In the genomic region with DNA sequence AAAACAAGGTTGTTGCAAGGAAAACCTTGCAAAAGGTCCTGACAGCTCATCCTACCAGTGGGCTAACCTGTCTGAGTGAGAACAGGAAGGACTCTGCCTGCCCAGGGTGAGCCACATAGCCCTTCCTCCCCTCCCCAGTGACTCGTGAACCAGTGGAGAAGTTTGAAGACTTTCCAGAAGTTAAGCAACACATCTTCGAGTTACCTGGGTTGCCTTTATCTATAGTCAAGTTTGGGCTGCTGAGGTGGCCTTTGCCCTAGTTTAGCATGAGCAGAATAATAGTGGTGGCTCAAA, we compare ENCODE assay signal across 28 mouse cellular contexts.
DNase-seq lines count a peak whose midpoint lies in the region; ATAC-seq and TF ChIP-seq lines count a peak whose summit lies in the region.
"Had no signal": no experiment of that assay in that cellular context is flagged by ENCODE, and none has a peak within 500 bp of the region (broad histone marks: within the 10 kb centered on the region; RNA-seq: fewer than 3 reads in every experiment).

No protein-coding gene starts in this region.

- DNase-seq in heart, postnatal 0 days (ENCODE audit: low spot score): no peak
- no peak for DNase-seq in heart, postnatal 25 days (ENCODE audit: low spot score)
- DNase-seq in layer of hippocampus, adult 2 months (ENCODE audit: low spot score in 2 of 2): no peak
- no peak for DNase-seq in layer of hippocampus, postnatal 25 days (ENCODE audit: extremely low spot score in 1 of 2, low spot score in 1 of 2)
- DNase-seq in 3T3-L1 (ENCODE audit: low read depth, low spot score): peak; percentile 73
- DNase-seq in hindbrain, embryonic 10.5 days (ENCODE audit: low spot score): no peak
- DNase-seq in adipocyte (ENCODE audit: low spot score): no peak
- DNase-seq: adrenal gland, adult 8-10 months; B cell, adult 2 months; gastrocnemius, postnatal 14 days; heart, adult 18-20 months; heart, postnatal 36 days; kidney, adult 11 months; kidney, postnatal 10 days; liver, embryonic 13.5 days; lung, adult 18-20 months; lung, postnatal 4 days; thymus, postnatal 14 days had no signal

- H3K27me3 ChIP-seq in heart, postnatal 0 days (ENCODE audit: control insufficient read depth, insufficient read depth, low read length): no peaks in the 10 kb centered on the region
- H3K27me3 ChIP-seq in hindbrain, embryonic 10.5 days (ENCODE audit: insufficient read depth, poor library complexity, severe bottlenecking): no peaks in the 10 kb centered on the region
- H3K27me3 ChIP-seq: forebrain, embryonic 13.5 days; hindbrain, embryonic 13.5 days; limb, embryonic 15.5 days; liver, embryonic 13.5 days; megakaryocyte, embryonic 14.5 days; midbrain, embryonic 12.5 days had no signal

- H3K4me1 ChIP-seq in heart, postnatal 0 days (ENCODE audit: control insufficient read depth, insufficient read depth): peaks cover 28% of the 10 kb centered on the region
- peaks cover 28% of the 10 kb centered on the region for H3K4me1 ChIP-seq in embryonic fibroblast, embryonic 13.5 days (ENCODE audit: control insufficient read depth, insufficient read depth, low read length)
- H3K4me1 ChIP-seq in hindbrain, embryonic 10.5 days (replicated peaks): 0 out of 2 replicates have a peak, but pooled peaks cover 8% of the 10 kb centered on the region
- H3K4me1 ChIP-seq: limb, embryonic 10.5 days; limb, embryonic 15.5 days; liver, embryonic 13.5 days; midbrain, embryonic 12.5 days had no signal

- H3K27ac ChIP-seq in heart, postnatal 0 days (ENCODE audit: low read depth): 0 out of 2 replicates have a peak overlapping the region, but pooled peaks have one; percentile 2
- H3K27ac ChIP-seq in layer of hippocampus, adult 2 months: 0 out of 2 replicates have a peak overlapping the region, but pooled peaks have one; percentile 39
- peak overlapping the region; percentile 97 for H3K27ac ChIP-seq in embryonic fibroblast, embryonic 13.5 days (ENCODE audit: insufficient read depth, low read length)
- no peak overlapping the region for H3K27ac ChIP-seq in hindbrain, embryonic 10.5 days
- H3K27ac ChIP-seq: forebrain, embryonic 13.5 days; hindbrain, embryonic 13.5 days; limb, embryonic 10.5 days; liver, embryonic 13.5 days; midbrain, embryonic 12.5 days had no signal

- H3K36me3 ChIP-seq in heart, postnatal 0 days (replicated peaks; ENCODE audit: control insufficient read depth, insufficient read depth, low read length): no peaks in the 10 kb centered on the region
- peaks cover 3% of the 10 kb centered on the region; the same call in 1 of the 2 replicates for H3K36me3 ChIP-seq in hindbrain, embryonic 10.5 days
- H3K36me3 ChIP-seq: limb, embryonic 10.5 days; limb, embryonic 15.5 days had no signal

- no peaks in the 10 kb centered on the region for H3K9me3 ChIP-seq in heart, postnatal 0 days (replicated peaks; ENCODE audit: control insufficient read depth, low read length)
- no peaks in the 10 kb centered on the region for H3K9me3 ChIP-seq in hindbrain, embryonic 10.5 days
- H3K9me3 ChIP-seq: forebrain, embryonic 13.5 days; hindbrain, embryonic 13.5 days; limb, embryonic 10.5 days; limb, embryonic 15.5 days; liver, embryonic 13.5 days; megakaryocyte, embryonic 14.5 days; midbrain, embryonic 12.5 days had no signal

- no peak for ATAC-seq in heart, postnatal 0 days (ENCODE audit: insufficient read depth, low read depth)
- ATAC-seq: activated CD4-positive, CD25-positive, alpha-beta regulatory T cell, adult 4 months; lung, postnatal 0 days had no signal

- H3K4me2 ChIP-seq in heart, postnatal 0 days (ENCODE audit: low read depth, low read length): no peak overlapping the region
- H3K4me2 ChIP-seq: forebrain, embryonic 13.5 days; heart, embryonic 11.5 days; hindbrain, embryonic 13.5 days; limb, embryonic 15.5 days; liver, embryonic 13.5 days; midbrain, embryonic 12.5 days had no signal

- no peak overlapping the region for H3K9ac ChIP-seq in heart, postnatal 0 days (replicated peaks; ENCODE audit: low read depth, low read length)
- H3K9ac ChIP-seq: forebrain, embryonic 13.5 days; hindbrain, embryonic 13.5 days; limb, embryonic 15.5 days; liver, embryonic 13.5 days; midbrain, embryonic 12.5 days had no signal

- intact Hi-C loops in heart, postnatal 25 days (cut with DNase I): no loop called here

- H3K4me3 ChIP-seq in heart, postnatal 0 days (ENCODE audit: low read depth, low read length): no peak overlapping the region
- H3K4me3 ChIP-seq in layer of hippocampus, adult 2 months: no peak overlapping the region
- no peak overlapping the region for H3K4me3 ChIP-seq in embryonic fibroblast, embryonic 13.5 days (ENCODE audit: insufficient read depth, low read length)
- H3K4me3 ChIP-seq in hindbrain, embryonic 10.5 days: no peak overlapping the region
- H3K4me3 ChIP-seq: forebrain, embryonic 13.5 days; hindbrain, embryonic 13.5 days; limb, embryonic 10.5 days; limb, embryonic 15.5 days; liver, embryonic 13.5 days; megakaryocyte, embryonic 14.5 days; midbrain, embryonic 12.5 days had no signal

- TF ChIP-seq POLR2A in embryonic fibroblast, embryonic 13.5 days (IDR thresholded peaks at IDR 0.05; ENCODE audit: low read depth, low read length): no peak

- TF ChIP-seq EP300 in heart, postnatal 0 days (IDR thresholded peaks at IDR 0.05; ENCODE audit: low read depth): no peak

- 56% methylated on average over 2 of the region's 2 CpGs for WGBS in heart, postnatal 0 days
- WGBS in hindbrain, embryonic 10.5 days: 79% methylated on average over 2 of the region's 2 CpGs

- TF ChIP-seq CTCF in heart, postnatal 0 days (IDR thresholded peaks at IDR 0.05; ENCODE audit: low read depth): no peak
- no peak for TF ChIP-seq CTCF in layer of hippocampus, adult 2 months (conservative IDR thresholded peaks at IDR 0.05)
- TF ChIP-seq CTCF in embryonic fibroblast, embryonic 13.5 days (IDR thresholded peaks at IDR 0.05; ENCODE audit: borderline replicate concordance, insufficient read depth, low read length): no peak
